Mouse (Mus musculus) hindbrain, embryonic 14.5 days (tissue): ENCODE data around the gene Hsd17b2. TPM values are rescaled to one million over a fixed set of nuclear protein-coding genes. Genes with fewer than 3 reads are reported as not detected.

ENCODE experiments used
- ATAC-seq: fragments of 200-750 bp; cut with Nextera tagmentation; 2 replicates; pipeline ENCODE4 v1.8.0; 2017; ENCODE audit warnings: moderate number of reproducible peaks, mild to moderate bottlenecking, moderate TSS enrichment, moderate library complexity; ENCODE audit not compliant: low FRiP score
- DNase-seq: peaks from one replicate; pipeline ENCODE4 v3.0.0-alpha.2; 2015; ENCODE audit warnings: low spot score
- H3K27ac ChIP-seq: fragments of 300-500 bp; sonication (generic); 2 replicates; pipeline ENCODE4 v1.5.1; 2014; ENCODE audit warnings: mild to moderate bottlenecking, moderate library complexity
- H3K27me3 ChIP-seq: fragments of 300-500 bp; sonication (generic); 2 replicates; pipeline ENCODE4 v1.6.1; 2014; ENCODE audit warnings: mild to moderate bottlenecking, low read length, mixed read lengths; ENCODE audit not compliant: control insufficient read depth, insufficient read depth
- H3K36me3 ChIP-seq: fragments of 300-500 bp; sonication (generic); replicated peaks from 2 replicates; pipeline ENCODE4 v1.6.1; 2014; ENCODE audit not compliant: control insufficient read depth, insufficient read depth
- H3K4me1 ChIP-seq: fragments of 300-500 bp; sonication (generic); replicated peaks from 2 replicates; pipeline ENCODE4 v1.6.1; 2014; ENCODE audit warnings: antibody characterized with exemption, low read length, mixed read lengths; ENCODE audit not compliant: control insufficient read depth, insufficient read depth
- H3K4me2 ChIP-seq: fragments of 300-500 bp; sonication (generic); replicated peaks from 2 replicates; pipeline ENCODE4 v1.6.1; 2014; ENCODE audit warnings: mild to moderate bottlenecking, moderate library complexity
- H3K4me3 ChIP-seq: fragments of 300-500 bp; sonication (generic); replicated peaks from 2 replicates; pipeline ENCODE4 v1.5.1; 2014; ENCODE audit warnings: mild to moderate bottlenecking, low read length
- H3K9ac ChIP-seq: fragments of 300-500 bp; sonication (generic); 2 replicates; pipeline ENCODE4 v1.6.1; 2014
- H3K9me3 ChIP-seq: fragments of 300-500 bp; sonication (generic); 2 replicates; pipeline ENCODE4 v1.6.1; 2016; ENCODE audit warnings: low read length; ENCODE audit not compliant: control insufficient read depth
- WGBS: fragments of 180-500 bp; shearing (Covaris S2); extraction: QIAGEN DNeasy Blood & Tissue Kit; methylation state at CpG from one replicate; pipeline ENCODE4 v1.1.7; 2014; 5-methylcytosine and 5-hydroxymethylcytosine counted together
- polyA plus RNA-seq: library from polyadenylated mRNA; unstranded; fragments of >200 nt; fragmentation: Nextera tagmentation; extraction: Ambion mirVana; gene quantifications from 2 replicates; pipeline ENCODE4 v1.2.1, GENCODE M21; 2014

Gene Hsd17b2
- polyA plus RNA-seq, 1 experiment from 2014 or later, result 0.25 TPM

- Histone ChIP-seq H3K4me2 (no peak overlapping the region), H3K9me3 (no peaks in the 10 kb centered on the region), H3K36me3 (no peaks in the 10 kb centered on the region), H3K27ac (no peak overlapping the region), H3K27me3 (no peaks in the 10 kb centered on the region), H3K9ac (no peak overlapping the region), H3K4me3 (no peak overlapping the region), H3K4me1 (no peaks in the 10 kb centered on the region)
- WGBS, result 86% methylated on average over 11 of the region's 11 CpGs
- ATAC-seq (no peak), DNase-seq (no peak)
Observed at GRCm38 (mm10) chr8:117757900-117758299, 56.2 kb downstream of the Hsd17b2 start.

GRCm38 (mm10) chr8:117762776-117763175 is 61.1 kb downstream of the Hsd17b2 start:
- H3K9ac ChIP-seq, result no peak overlapping the region
- 88% methylated on average over 6 of the region's 6 CpGs for whole genome bisulfite sequencing
- H3K27ac ChIP-seq, result no peak overlapping the region
- H3K9me3 ChIP-seq, result no peaks in the 10 kb centered on the region
- ATAC-seq (no peak), DNase-seq (no peak)
- H3K4me1 ChIP-seq, result no peaks in the 10 kb centered on the region
- H3K4me2 ChIP-seq, result no peak overlapping the region
- H3K36me3 ChIP-seq, result no peaks in the 10 kb centered on the region
- no peaks in the 10 kb centered on the region for H3K27me3 ChIP-seq
- no peak overlapping the region for H3K4me3 ChIP-seq

- Histone ChIP-seq H3K27ac (no peak overlapping the region), H3K9ac (no peak overlapping the region), H3K9me3 (no peaks in the 10 kb centered on the region), H3K27me3 (no peaks in the 10 kb centered on the region), H3K4me3 (no peak overlapping the region), H3K4me1 (no peaks in the 10 kb centered on the region), H3K36me3 (no peaks in the 10 kb centered on the region), H3K4me2 (no peak overlapping the region)
- WGBS, result 87% methylated on average over 4 of the region's 4 CpGs
- DNase-seq (no peak), ATAC-seq (no peak)
Observed at GRCm38 (mm10) chr8:117764625-117765024, 62.9 kb downstream of the Hsd17b2 start.

GRCm38 (mm10) chr8:117765947-117766346 is 64.2 kb downstream of the Hsd17b2 start:
- H3K4me2 ChIP-seq, result no peak overlapping the region
- no peaks in the 10 kb centered on the region for H3K9me3 ChIP-seq
- H3K27ac ChIP-seq, result no peak overlapping the region
- no peaks in the 10 kb centered on the region for H3K27me3 ChIP-seq
- H3K4me3 ChIP-seq, result no peak overlapping the region
- H3K36me3 ChIP-seq, result no peaks in the 10 kb centered on the region
- no peak for ATAC-seq
- 83% methylated on average over 5 of the region's 5 CpGs for WGBS
- H3K4me1 ChIP-seq, result no peaks in the 10 kb centered on the region
- no peak overlapping the region for H3K9ac ChIP-seq
- DNase-seq, result no peak

GRCm38 (mm10) chr8:117768971-117769370 is 67.3 kb downstream of the Hsd17b2 start:
- no peaks in the 10 kb centered on the region for H3K27me3 ChIP-seq
- WGBS, result 78% methylated on average over 7 of the region's 7 CpGs
- H3K4me3 ChIP-seq, result no peak overlapping the region
- H3K27ac ChIP-seq, result no peak overlapping the region
- H3K4me2 ChIP-seq, result no peak overlapping the region
- DNase-seq, result no peak
- H3K36me3 ChIP-seq, result no peaks in the 10 kb centered on the region
- H3K9me3 ChIP-seq, result no peaks in the 10 kb centered on the region
- H3K9ac ChIP-seq, result no peak overlapping the region
- no peaks in the 10 kb centered on the region for H3K4me1 ChIP-seq
- no peak for ATAC-seq

GRCm38 (mm10) chr8:117771115-117771836 is 69.6 kb downstream of the Hsd17b2 start:
- no peak overlapping the region for H3K4me3 ChIP-seq
- 86% methylated on average over 9 of the region's 9 CpGs for WGBS

GRCm38 (mm10) chr8:117772126-117772525 is 70.4 kb downstream of the Hsd17b2 start:
- Histone ChIP-seq H3K4me1 (no peaks in the 10 kb centered on the region), H3K4me2 (no peak overlapping the region), H3K27me3 (no peaks in the 10 kb centered on the region), H3K27ac (no peak overlapping the region), H3K9me3 (no peaks in the 10 kb centered on the region), H3K36me3 (no peaks in the 10 kb centered on the region), H3K4me3 (no peak overlapping the region), H3K9ac (no peak overlapping the region)
- 76% methylated on average over 2 of the region's 2 CpGs for WGBS
- DNase-seq, result peak; percentile 69
- no peak for ATAC-seq

More at GRCm38 (mm10) chr8:117771115-117771836, 69.6 kb downstream of the Hsd17b2 start:
- ATAC-seq (no peak), DNase-seq (no peak)
- Histone ChIP-seq H3K9ac (no peak overlapping the region), H3K4me2 (no peak overlapping the region), H3K9me3 (no peaks in the 10 kb centered on the region), H3K27ac (no peak overlapping the region), H3K36me3 (no peaks in the 10 kb centered on the region), H3K27me3 (no peaks in the 10 kb centered on the region), H3K4me1 (no peaks in the 10 kb centered on the region)

- ATAC-seq (no peak), DNase-seq (no peak)
- no peak overlapping the region for H3K4me2 ChIP-seq
- no peak overlapping the region for H3K9ac ChIP-seq
- no peak overlapping the region for H3K27ac ChIP-seq
- no peaks in the 10 kb centered on the region for H3K4me1 ChIP-seq
- H3K36me3 ChIP-seq, result no peaks in the 10 kb centered on the region
- H3K4me3 ChIP-seq, result no peak overlapping the region
- no peaks in the 10 kb centered on the region for H3K9me3 ChIP-seq
- WGBS, result 57% methylated on average over 2 of the region's 2 CpGs
- H3K27me3 ChIP-seq, result no peaks in the 10 kb centered on the region
Observed at GRCm38 (mm10) chr8:117772597-117772996, 70.9 kb downstream of the Hsd17b2 start.

GRCm38 (mm10) chr8:117775626-117776025 is 73.9 kb downstream of the Hsd17b2 start:
- Histone ChIP-seq H3K27me3 (no peaks in the 10 kb centered on the region), H3K4me3 (no peak overlapping the region), H3K4me1 (no peaks in the 10 kb centered on the region), H3K27ac (no peak overlapping the region), H3K9me3 (no peaks in the 10 kb centered on the region), H3K4me2 (no peak overlapping the region), H3K9ac (no peak overlapping the region), H3K36me3 (no peaks in the 10 kb centered on the region)
- no peak for ATAC-seq
- 45% methylated on average over 10 of the region's 10 CpGs for whole genome bisulfite sequencing
- no peak for DNase-seq

- Histone ChIP-seq H3K9me3 (no peaks in the 10 kb centered on the region), H3K36me3 (no peaks in the 10 kb centered on the region), H3K27ac (no peak overlapping the region), H3K4me1 (no peaks in the 10 kb centered on the region), H3K4me3 (no peak overlapping the region), H3K27me3 (no peaks in the 10 kb centered on the region), H3K4me2 (no peak overlapping the region), H3K9ac (no peak overlapping the region)
- no peak for DNase-seq
- WGBS, result 90% methylated on average over 10 of the region's 10 CpGs
- no peak for ATAC-seq
Observed at GRCm38 (mm10) chr8:117776075-117776474, 74.4 kb downstream of the Hsd17b2 start.
